Mouse (Mus musculus) thymus, adult 2 months (tissue): ENCODE measurements around the gene Ctsa.

Experiments
- CTCF ChIP-seq: fragments of 200-500 bp; IDR thresholded peaks from 2 replicates; pipeline ENCODE4 v1.5.1; 2012; ENCODE audit warnings: mild to moderate bottlenecking, control low read depth, low read length, moderate library complexity, borderline replicate concordance; ENCODE audit not compliant: control insufficient read depth, poor library complexity, insufficient read depth; ENCODE audit errors: extremely low read depth
- POLR2A ChIP-seq: fragments of 200-500 bp; IDR thresholded peaks from 2 replicates; pipeline ENCODE4 v1.6.1; 2012; ENCODE audit warnings: mild to moderate bottlenecking, low read length, control low read depth, moderate library complexity; ENCODE audit not compliant: control insufficient read depth, poor library complexity, insufficient read depth; ENCODE audit errors: extremely low read depth

DNA sequence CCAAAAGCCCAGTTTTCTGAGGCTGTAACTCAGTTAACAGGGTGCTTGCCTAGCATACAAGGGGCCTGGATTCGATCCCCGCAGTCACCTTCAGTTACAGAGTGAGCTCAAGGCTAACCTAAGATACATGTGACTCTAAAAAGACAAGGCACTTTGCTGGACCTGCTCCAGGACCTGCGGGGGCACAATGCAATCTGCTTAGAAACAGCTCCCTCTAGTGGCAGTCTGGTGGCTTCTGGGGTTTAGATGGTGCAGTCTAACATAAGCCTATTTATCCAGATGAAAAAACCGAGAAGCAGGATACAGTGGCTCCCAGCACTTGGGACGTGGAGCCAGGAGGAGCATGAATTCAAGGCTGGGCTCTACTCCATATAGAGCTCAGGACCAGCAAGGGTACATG is 38.4 kb upstream of the Ctsa start:
- TF ChIP-seq CTCF: peak; percentile 49; the same call in 1 of the 2 replicates
- TF ChIP-seq POLR2A: no peak
